Mouse (Mus musculus): ENCODE data around the gene Gm20388.

The Gm20388 gene

DNA sequence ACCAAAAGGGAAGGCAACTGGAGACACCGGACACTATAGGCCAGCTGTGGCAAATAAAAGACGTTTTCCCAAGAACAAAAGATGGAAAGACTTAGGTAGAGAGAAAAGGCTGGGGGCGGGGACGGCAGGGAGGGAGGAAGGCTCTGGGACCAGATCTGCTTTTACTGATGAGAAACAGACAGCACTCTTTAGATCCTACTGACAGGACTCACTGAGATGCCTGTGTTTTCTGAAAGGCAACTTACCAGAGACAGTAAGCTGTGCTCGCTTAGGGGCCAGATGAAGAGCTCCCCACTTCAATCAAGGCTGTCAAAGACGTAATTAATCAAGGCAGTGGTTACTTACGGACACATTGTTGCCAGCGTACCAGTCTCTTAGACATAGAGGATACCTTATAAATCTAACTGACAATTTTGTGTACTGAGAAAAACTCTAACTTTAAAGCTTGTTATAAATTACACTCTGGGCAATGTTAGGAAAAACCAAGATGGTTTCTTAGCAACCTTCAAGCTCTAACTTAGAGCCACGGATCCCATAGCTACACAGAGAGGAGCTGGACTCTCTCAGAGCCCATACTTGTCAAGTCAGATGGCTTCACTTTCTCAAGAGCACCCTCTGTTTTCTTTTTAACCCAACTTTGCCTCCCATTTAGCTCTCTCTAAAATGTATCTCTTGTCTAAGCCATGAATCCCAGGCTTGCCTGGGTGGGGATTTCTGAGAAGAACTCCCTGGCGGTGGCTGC is 4481.8 kb downstream of the Gm20388 start:
- no peak for DNase-seq (ENCODE audit: low spot score in 2 of 2)

GRCm38 (mm10) chr8:124393013-124393412 is 4482.4 kb downstream of the Gm20388 start:
- DNase-seq (ENCODE audit: low spot score in 2 of 2): no peak

- DNase-seq (ENCODE audit: low spot score in 2 of 2): no peak
These were observed 4483.3 kb downstream of the Gm20388 start for GRCm38 (mm10) chr8:124393927-124394326.

DNA sequence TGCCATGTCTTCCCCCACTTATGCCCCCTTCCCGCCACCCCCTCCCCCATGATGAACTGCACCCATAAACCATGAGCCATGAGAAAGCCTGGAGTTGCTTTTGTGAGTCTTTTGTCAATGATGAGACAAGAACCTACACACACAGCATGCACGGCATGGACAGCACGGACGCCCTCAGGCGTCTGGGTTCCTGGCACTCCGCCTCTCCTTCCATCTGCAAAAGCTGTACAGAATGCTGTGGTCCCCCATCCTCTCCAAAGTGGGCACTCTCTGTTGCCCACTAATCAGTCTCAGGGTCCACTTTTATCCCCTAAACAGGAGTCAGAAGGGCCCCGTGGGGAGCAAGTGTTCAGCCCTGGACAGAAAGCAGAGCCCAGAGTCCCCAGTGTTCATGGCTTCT is 4484.3 kb downstream of the Gm20388 start:
- DNase-seq (ENCODE audit: low spot score in 2 of 2): no peak

All from heart, adult 9 months (tissue).